Mouse (Mus musculus): ENCODE data around the gene H13.

GRCm38 (mm10) chr2:152707186-152707585, 37.9 kb downstream of the H13 start:
- TF ChIP-seq CTCF (IDR thresholded peaks at IDR 0.05; ENCODE audit: low read depth) (no peak), EP300 (IDR thresholded peaks at IDR 0.05; ENCODE audit: low read depth) (no peak)

All from liver, embryonic 14.5 days (tissue).